Mouse (Mus musculus) right cerebral cortex, postnatal 4 days (tissue): ENCODE data around the gene Dtx3.
"Not testable (repeated sequence)": the region's sequence is repeated elsewhere in the genome, so short reads cannot be mapped to it uniquely, and the experiment has no call there.

ENCODE experiments used
- DNase-seq: peaks from one replicate; pipeline ENCODE4 v3.0.0-alpha.2; 2022

The Dtx3 gene

DNA sequence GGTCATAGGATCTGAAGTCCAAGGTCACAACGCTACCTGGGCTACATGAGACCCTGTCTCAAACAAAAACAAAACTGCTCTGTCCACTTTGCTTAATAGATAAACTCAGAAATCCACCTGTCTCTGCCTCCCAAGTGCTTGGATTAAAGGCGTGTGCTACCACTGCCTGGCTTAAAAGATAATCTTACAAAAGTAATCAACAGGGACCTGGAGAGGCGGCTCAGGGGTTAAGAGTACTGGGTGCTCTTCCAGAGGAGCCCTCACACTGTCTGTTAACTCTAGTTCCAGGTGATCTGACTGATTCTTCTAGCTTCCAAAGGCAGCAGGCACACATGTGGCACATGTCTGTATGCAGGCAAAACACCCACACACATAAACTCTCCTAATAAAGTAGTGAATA, 7.6 kb upstream of the Dtx3 start:
- DNase-seq, result no peak

DNA sequence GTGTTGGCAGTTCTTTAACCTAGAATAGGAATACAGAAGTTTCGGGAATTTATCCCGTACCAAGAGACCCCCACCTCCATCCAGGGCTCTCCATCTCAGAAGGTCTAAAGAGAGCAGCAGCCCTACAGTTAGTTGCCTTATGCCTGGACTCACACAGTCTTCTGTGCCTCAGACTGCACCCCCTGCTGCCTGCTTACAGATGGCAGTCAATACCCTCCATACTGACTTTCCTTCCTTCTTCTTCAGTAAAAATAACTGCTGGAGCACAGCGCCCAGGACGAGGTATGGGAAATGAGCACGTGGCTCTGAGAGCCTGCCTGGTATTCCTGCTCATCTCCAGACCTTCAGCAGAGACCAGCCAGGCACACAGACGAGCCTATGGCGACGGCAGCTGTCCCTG, 4.8 kb upstream of the Dtx3 start:
- no peak for DNase-seq

- no peak for DNase-seq
These were observed 3.9 kb upstream of the Dtx3 start for GRCm38 (mm10) chr10:127199474-127199873.

DNA sequence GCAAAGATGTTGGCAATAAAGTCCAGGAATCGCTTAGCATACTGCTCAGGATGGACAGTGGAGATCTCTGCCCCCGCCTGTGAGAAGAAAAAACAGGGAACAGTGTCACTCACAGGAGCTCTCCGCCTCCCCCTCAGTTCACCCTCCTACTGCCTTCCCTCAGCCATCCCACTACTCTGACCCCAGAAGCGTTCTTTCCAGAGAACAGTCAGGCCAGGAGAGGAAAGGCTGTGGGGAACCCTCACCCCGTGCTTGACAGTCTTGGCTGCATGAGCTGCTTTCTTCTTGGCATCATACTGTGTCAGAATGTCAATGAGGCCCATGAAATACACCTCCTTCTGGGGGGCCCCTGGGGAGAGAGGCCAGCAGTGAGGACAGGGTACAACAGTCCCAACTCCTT, 3.5 kb upstream of the Dtx3 start:
- DNase-seq, result no peak

DNA sequence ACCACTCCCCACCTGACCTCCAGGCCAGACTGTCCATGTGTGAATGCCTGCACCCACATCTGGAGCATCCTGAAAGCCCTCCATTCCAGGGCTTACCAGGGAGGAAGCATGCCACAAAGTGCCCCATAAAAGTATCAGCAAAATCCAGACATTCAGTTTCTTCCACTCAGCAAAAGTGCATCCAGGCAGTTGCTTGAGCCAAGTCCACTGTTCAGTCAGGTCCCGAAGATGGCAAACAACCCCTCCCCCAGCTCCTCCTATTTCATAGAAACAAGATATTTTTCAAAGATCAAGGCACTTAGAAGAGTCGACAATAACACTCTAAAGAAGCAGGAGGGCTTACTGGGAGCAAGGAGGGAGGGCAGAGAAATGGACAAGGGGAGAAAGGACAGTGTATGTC, 3.0 kb upstream of the Dtx3 start:
- DNase-seq, result no peak

DNA sequence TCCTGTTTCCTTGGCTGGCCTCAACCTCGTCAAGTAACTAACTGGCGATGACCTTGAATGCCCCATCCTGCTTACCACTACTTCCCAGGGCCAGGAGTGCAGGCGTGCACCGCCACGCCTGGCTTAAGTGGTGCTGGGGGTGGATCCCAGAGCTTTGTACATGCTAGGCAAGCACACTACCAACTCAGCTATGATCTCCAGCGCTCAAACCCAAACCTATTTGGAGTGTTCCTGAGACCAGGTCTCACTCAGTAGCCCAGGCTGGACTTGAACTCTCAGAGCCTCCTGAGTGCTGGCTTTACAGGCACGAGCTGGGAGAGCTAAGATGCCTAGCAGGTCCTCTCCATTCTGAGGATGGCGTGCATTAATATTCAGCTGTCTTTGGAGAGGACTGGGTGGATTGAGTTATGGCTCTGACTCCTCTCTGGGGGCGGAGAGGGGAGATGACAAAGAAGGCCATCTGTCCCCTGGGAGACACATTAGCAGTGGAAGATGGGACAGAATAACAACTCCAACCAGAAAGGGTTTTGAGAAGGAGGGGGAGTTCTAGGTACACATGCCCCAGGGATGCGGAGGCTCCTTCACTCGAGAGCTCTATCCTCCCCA, 2.1 kb upstream of the Dtx3 start:
- no peak for DNase-seq

GRCm38 (mm10) chr10:127197104-127197503, 1.6 kb upstream of the Dtx3 start:
- no peak for DNase-seq

- no peak for DNase-seq
These were observed 864 bp upstream of the Dtx3 start for GRCm38 (mm10) chr10:127196392-127196791.

GRCm38 (mm10) chr10:127194428-127195327, 850 bp downstream of the Dtx3 start:
- no peak for DNase-seq

DNA sequence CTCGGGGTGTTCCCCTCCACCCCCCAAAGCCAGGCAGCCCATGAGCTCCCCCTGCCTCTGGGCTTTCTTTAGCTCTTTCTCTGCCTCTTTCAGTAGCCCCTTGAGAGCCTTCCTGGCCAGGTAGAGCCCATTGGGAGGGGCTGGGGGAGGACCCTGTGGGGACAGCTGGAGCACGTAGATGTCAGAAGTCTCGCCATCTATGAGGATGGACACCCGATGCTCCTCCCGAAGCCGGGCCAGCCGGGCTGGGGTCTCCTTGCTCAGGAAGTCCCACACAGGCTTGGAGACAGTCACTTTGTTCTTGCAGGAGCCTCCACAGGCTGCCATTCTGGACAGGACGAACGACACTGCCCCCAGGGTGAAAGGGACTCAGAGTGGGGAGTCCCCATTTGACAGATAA, 2.5 kb downstream of the Dtx3 start:
- no peak for DNase-seq

GRCm38 (mm10) chr10:127192057-127192328, 3.5 kb downstream of the Dtx3 start:
- not testable (repeated sequence) for DNase-seq

DNA sequence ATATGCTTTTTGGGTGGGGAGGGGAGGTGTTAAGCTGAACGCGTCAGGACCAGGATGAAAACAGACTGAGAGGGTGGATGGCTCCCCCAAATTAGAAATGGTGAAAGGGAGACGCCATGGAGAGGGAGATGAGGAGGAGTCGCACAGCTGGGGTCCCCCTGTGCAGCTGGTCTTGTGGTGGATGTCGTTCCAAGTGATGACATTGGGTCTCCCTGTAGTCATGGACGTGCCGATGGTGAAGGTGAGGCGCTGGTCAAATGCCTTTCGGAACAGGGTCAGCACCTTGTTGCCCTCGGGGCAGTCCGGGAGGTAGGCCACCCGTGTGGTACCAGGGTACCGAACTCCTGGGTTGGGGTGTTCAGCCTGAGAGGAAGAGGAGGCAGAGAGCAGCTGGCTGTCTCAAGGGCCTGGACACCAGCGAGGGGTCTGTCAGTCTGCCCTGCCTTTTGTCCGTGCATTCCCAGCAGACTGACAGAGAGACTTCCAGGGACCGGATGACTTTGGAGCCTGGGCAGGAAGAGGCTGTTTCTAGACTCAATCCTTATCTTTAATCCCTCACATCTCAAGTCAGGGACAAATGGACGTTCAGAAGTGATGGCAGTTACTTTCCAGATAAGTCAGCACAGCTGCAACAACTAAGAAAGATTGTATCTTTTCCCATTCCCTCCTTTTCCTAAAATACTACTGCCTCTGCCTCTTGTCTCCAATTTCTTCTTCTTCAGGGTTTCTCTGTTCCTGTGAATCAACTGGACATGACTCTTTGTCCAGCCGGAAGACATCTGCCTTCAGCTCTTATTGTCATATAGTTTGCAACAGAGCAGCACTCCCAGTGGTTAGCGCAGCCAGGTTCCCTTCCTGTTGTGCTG, 4.1 kb downstream of the Dtx3 start:
- no peak for DNase-seq

DNA sequence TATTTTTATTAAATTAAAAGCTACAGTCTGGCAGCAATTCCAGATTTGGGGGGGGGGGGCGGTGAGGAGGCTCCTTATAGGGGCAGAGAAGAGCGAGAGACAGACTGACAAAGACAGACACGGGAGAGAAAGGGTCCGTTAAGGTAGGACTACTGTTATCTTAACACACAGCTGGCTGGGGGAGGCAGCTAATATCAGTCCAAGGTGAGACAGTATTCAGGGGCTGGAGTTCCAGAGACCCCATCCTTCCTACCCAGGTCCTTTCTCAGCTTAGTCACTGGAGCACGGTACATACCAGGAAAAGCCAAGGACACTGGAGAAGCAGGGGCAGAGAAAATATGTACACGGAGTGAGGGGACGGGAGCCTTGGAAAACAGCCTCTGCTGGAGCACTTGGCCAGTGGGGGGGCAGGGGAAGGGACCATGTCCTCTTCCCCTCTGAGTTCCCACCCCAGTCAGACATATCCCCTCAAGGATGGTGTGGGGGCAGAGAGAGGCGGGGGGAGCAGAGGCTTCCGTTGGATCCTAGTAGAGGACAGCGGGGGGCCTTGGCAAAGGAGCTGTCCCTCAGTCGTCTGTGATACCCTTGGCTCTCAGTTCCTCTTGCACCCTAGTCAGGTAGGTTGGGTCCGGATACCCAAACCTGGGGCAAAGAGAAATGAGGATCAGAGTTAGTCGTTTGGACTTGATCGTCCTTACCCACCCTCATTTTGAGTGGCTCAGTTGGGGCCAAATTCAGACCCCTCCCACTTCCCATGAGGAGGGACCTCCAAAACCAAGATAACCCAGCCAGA, 4.9 kb downstream of the Dtx3 start:
- no peak for DNase-seq

- no peak for DNase-seq
These were observed 5.7 kb downstream of the Dtx3 start, which contains the start of gene Arhgef25 for GRCm38 (mm10) chr10:127189651-127190381. Gene Arhgef25 (minus strand): TSS chr10:127190083.

- DNase-seq, result peak; percentile 46
These were observed 6.3 kb downstream of the Dtx3 start for GRCm38 (mm10) chr10:127189116-127189650.

DNA sequence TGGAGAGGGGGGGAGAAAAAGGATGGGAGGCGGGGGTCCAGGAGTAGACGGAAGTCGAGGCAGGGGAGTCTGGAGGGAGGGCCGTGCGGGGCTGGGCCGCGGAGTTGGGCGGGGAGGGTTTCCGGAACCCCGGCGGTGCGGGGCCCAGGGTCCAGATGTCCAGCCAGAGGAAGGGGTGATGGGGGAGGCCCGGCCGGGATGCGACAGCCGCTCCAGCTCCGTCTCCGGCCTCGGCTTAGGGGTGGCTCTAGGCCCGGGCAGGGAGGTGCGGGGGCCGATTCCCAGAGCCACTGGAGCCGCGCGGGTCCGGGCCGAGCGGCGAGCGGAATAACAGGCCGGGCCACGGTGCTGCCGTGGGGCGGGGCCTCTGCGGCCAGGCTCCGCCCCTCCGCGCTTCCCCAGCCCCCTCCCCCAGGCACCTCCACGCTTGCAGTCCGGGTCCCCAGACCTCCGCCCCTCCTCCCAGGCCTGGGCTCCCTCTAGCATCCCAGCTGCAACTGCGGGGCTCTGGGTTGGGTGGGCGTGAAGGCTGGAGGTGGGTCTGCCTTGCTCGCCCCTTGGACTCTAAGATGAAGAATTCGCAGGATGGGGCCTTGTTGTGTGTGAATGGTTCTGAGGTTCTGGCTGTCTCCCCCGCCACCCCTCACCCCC, 6.9 kb downstream of the Dtx3 start:
- DNase-seq, result peak; percentile 67

GRCm38 (mm10) chr10:127188079-127188453, 7.5 kb downstream of the Dtx3 start:
- DNase-seq, result no peak

DNA sequence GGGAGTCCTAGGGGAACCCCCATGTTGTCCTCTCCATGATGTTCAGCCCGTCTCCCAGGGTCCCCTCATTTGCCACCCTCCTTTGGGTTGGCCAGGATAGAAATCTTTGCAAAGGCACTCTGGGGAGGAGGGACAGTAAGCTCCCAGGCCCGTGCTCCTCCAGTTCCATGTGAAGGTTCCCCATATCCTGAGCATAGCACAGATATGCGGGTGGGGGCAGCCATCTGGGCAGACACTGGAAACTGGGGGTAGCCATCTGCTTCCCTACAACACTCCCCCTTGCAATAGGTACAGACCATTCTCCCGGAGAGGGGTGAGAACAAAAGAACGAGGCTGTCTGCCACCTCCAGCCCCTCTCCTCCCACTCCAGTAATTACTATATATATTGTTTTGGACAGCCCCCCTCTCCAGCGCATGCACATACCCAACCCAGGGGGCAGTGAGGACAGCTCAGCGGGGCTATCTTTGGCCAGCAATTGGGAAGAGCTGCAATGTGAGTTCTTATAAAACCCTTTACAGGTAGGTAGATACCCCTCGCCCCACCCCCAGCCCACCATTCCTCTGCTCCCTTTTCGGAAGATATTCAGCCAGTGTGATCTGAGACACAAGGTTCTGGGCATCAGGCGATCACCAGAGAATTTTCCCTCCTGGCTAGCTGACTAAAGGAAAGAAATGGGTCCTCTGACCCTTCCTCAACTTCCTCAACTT, 8.0 kb downstream of the Dtx3 start:
- DNase-seq, result no peak

- DNase-seq, result no peak
These were observed 9.1 kb downstream of the Dtx3 start for GRCm38 (mm10) chr10:127186451-127186850.

DNA sequence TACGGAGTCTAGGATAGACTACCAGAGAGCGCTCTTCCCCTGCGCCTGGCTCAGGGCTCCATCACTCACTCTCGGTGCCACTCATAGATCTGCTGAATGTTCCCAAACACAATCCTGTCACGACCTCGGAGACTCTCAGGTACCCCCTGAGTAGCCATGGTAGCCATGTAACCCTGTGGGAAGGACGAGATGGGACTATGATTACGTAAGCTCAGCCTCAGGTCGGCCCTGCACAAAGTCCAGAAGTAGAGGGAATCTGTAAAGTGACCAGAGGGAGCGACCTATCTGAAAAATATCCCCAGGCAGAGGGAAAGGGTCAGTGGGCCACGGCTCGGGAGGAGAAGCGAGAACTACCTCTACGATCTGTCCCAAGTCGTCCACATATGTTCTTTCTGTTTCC, 10.0 kb downstream of the Dtx3 start:
- DNase-seq, result no peak

- peak; percentile 56 for DNase-seq
These were observed 10.4 kb downstream of the Dtx3 start for GRCm38 (mm10) chr10:127185101-127185500.
